Mouse (Mus musculus) liver, embryonic 14.5 days (tissue): ENCODE results near the gene Mxra7.

Experiments
- CTCF ChIP-seq: IDR thresholded peaks from 2 replicates; pipeline ENCODE4 v1.5.1; 2016; ENCODE audit warnings: antibody characterized with exemption, low read depth, control low read depth
- EP300 ChIP-seq: IDR thresholded peaks from 2 replicates; pipeline ENCODE4 v1.6.1; 2016; ENCODE audit warnings: antibody characterized with exemption, low read depth

GRCm38 (mm10) chr11:116849587-116849986, 21.7 kb upstream of the Mxra7 start:
- no peak for TF ChIP-seq CTCF
- no peak for TF ChIP-seq EP300
